Mouse (Mus musculus) liver, embryonic 11.5 days (tissue): Measurements from ENCODE around the gene 4930453N24Rik. TPM values are rescaled to one million over a fixed set of nuclear protein-coding genes. Genes with fewer than 3 reads are reported as not detected.

Experiments used
- ATAC-seq: fragments of 200-750 bp; cut with Nextera tagmentation; replicated peaks from 2 replicates; pipeline ENCODE4 v1.8.0; 2017; ENCODE audit warnings: moderate number of reproducible peaks, mild to moderate bottlenecking, moderate TSS enrichment, moderate library complexity; ENCODE audit not compliant: low FRiP score
- DNase-seq: peaks from one replicate; pipeline ENCODE4 v3.0.0-alpha.2; 2017; ENCODE audit warnings: low spot score
- H3K27ac ChIP-seq: fragments of 300-500 bp; sonication (generic); 2 replicates; pipeline ENCODE4 v1.5.1; 2014; ENCODE audit warnings: mild to moderate bottlenecking, low read depth, low read length, control low read depth
- H3K27me3 ChIP-seq: fragments of 300-500 bp; sonication (generic); replicated peaks from 2 replicates; pipeline ENCODE4 v1.6.1; 2014; ENCODE audit warnings: low read length, mixed read lengths; ENCODE audit not compliant: control insufficient read depth, insufficient read depth
- H3K36me3 ChIP-seq: fragments of 300-500 bp; sonication (generic); 2 replicates; pipeline ENCODE4 v1.6.1; 2014; ENCODE audit warnings: mild to moderate bottlenecking, low read length, moderate library complexity, mixed read lengths; ENCODE audit not compliant: control insufficient read depth, insufficient read depth
- H3K4me1 ChIP-seq: fragments of 300-500 bp; sonication (generic); replicated peaks from 2 replicates; pipeline ENCODE4 v1.6.1; 2014; ENCODE audit warnings: low read length, mixed read lengths; ENCODE audit not compliant: control insufficient read depth, insufficient read depth
- H3K4me2 ChIP-seq: fragments of 300-500 bp; sonication (generic); 2 replicates; pipeline ENCODE4 v1.6.1; 2014; ENCODE audit warnings: mild to moderate bottlenecking, control low read depth, moderate library complexity
- H3K4me3 ChIP-seq: fragments of 300-500 bp; sonication (generic); 2 replicates; pipeline ENCODE4 v1.5.1; 2014; ENCODE audit warnings: low read depth, low read length, control low read depth
- H3K9ac ChIP-seq: fragments of 300-500 bp; sonication (generic); 2 replicates; pipeline ENCODE4 v1.6.1; 2014; ENCODE audit warnings: low read depth, low read length, control low read depth
- H3K9me3 ChIP-seq: fragments of 300-500 bp; sonication (generic); 2 replicates; pipeline ENCODE4 v1.6.1; 2016; ENCODE audit warnings: low read length, inconsistent platforms, mixed read lengths; ENCODE audit not compliant: control insufficient read depth
- WGBS: fragments of 180-500 bp; shearing (Covaris S2); extraction: QIAGEN DNeasy Blood & Tissue Kit; methylation state at CpG from one replicate; pipeline ENCODE4 v1.1.7; 2014; 5-methylcytosine and 5-hydroxymethylcytosine counted together
- polyA plus RNA-seq: library from polyadenylated mRNA; unstranded; fragments of >200 nt; fragmentation: Nextera tagmentation; extraction: Ambion mirVana; gene quantifications from 2 replicates; pipeline ENCODE4 v1.2.1, GENCODE M21; 2014

The 4930453N24Rik gene
- polyA plus RNA-seq, 1 experiment from 2014 or later, result 20.9 TPM

DNA sequence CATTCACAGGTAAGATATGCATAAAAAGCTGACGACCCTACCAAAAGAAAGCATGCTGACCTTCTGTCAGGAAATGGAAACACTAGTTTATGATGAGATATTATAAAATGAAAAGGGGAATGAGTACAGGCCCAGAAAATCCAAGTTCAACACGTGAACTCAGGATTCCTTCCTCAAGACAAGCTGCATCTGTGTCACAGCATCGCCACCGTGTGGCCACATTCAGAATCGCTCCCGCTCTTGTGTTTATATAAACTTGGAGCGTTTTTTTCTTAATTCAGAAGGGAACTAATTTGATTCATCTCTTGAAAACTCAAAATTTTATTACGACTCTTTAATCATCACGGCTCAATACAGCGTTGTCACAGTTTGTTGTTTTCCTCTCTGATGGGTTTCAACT, 22.7 kb downstream of the 4930453N24Rik start:
- peak; percentile 46 for DNase-seq
- Histone ChIP-seq H3K36me3 (no peaks in the 10 kb centered on the region), H3K9ac (no peak overlapping the region), H3K27ac (no peak overlapping the region), H3K9me3 (no peaks in the 10 kb centered on the region), H3K4me1 (no peaks in the 10 kb centered on the region), H3K4me3 (no peak overlapping the region), H3K4me2 (no peak overlapping the region), H3K27me3 (no peaks in the 10 kb centered on the region)
- 10% methylated on average over 10 of the region's 10 CpGs for WGBS
- no peak for ATAC-seq

DNA sequence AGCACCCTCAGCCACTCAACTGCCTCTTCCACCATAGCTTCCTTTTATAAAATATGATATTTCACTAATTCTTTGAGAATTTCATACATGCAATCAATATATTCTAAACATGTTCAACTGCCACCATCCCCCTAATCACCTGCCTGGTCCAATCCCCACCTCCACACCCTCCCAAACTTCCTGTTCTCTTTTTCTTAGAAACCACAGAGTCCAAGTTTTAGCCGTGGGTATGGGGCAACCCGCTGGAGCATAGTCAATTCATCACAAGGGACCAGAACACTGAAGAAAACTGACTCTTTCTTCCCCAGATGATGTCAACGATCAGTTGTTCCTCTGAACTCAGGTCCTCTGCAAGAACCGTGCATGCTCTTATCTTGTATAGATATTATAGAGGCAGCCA, 25.9 kb downstream of the 4930453N24Rik start:
- Histone ChIP-seq H3K4me3 (no peak overlapping the region), H3K9me3 (no peaks in the 10 kb centered on the region), H3K27ac (no peak overlapping the region), H3K4me2 (no peak overlapping the region), H3K36me3 (no peaks in the 10 kb centered on the region), H3K9ac (no peak overlapping the region), H3K4me1 (no peaks in the 10 kb centered on the region), H3K27me3 (no peaks in the 10 kb centered on the region)
- WGBS, result 58% methylated on average over 4 of the region's 4 CpGs
- no peak for ATAC-seq
- DNase-seq, result no peak

DNA sequence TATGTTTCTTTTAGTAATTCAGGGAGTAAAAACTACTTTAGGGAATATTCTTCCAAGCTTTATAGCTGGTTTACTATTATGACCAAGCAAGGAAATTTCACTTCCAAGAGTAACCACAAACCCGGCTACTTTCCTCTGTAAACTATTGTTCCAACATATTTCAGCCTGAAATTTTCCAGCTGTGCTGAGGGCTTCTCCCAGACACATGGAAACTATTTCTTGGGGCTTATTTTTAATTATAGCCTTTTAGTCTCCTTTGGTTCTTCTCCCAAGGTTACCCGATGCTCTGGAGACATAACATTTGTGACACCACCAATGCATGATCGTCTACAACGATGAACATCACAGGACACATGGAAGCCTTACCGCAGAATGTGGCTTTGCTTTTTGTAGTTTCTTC, 33.7 kb downstream of the 4930453N24Rik start:
- Histone ChIP-seq H3K4me2 (no peak overlapping the region), H3K4me3 (no peak overlapping the region), H3K27me3 (no peaks in the 10 kb centered on the region), H3K36me3 (no peaks in the 10 kb centered on the region), H3K9me3 (no peaks in the 10 kb centered on the region), H3K4me1 (no peaks in the 10 kb centered on the region), H3K27ac (no peak overlapping the region), H3K9ac (no peak overlapping the region)
- DNase-seq (no peak), ATAC-seq (no peak)
- 84% methylated on average over 5 of the region's 5 CpGs for WGBS

DNA sequence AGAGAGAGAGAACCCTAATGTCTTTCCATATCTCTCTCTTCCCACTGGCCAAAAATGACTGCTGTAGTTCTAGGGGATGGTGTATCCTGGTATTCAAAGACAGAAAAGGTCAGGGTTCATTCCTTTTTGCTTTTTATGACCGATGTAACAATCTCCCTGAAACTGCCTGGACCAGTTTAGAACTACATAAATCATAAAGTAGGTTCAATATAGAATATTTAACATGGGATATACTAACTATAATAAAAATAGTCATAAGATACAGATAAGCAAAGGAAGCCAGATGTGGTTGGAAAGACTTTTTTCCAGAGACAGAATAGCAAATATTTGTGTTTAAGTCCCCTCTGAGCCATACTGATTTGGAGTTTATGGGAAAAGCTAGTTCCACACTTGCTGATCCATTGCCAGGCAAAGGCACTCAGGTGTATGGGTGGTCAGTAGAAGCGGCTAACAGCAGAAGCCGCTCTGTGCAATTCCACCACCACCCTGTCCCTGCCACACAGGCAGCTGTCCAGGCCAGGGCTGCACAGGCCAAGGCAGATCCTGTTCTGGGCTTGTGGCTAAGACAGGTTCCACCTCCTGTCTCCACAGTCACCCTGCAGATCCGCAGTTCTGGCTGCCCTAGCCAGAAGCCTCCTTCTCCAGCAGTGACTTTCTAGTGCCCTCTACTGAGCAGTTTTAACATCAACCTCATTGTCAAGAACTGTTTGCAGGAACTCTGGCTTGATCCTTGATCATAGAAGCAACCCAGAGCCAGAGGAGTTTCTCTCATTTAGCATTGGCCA, 47.5 kb downstream of the 4930453N24Rik start:
- Histone ChIP-seq H3K4me1 (no peaks in the 10 kb centered on the region), H3K9me3 (no peaks in the 10 kb centered on the region), H3K36me3 (no peaks in the 10 kb centered on the region), H3K27me3 (no peaks in the 10 kb centered on the region), H3K4me3 (no peak overlapping the region), H3K9ac (no peak overlapping the region), H3K27ac (no peak overlapping the region), H3K4me2 (no peak overlapping the region)
- ATAC-seq (0 out of 2 replicates have a peak, but pooled peaks have one; percentile 31), DNase-seq (no peak)
- WGBS, result 44% methylated on average over 4 of the region's 4 CpGs

DNA sequence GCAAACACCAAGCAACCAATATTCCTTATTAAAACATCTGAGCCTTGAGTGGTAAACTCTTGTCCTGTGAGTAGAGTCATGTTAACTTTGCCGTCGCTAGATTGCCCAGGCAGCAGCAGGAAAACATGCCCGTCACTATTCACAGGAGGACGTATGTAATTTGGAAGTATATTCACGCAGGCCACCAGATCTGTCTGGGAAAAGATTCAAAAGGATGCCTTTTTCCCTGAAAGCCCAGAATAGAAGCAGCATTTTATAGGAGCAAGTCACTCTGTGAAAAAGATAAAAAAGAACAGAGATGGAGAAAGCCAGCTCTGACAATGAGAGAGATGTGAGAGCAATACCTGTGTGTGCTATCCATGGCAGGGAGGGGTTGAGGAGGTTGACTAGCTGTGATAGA, 49.4 kb downstream of the 4930453N24Rik start:
- Histone ChIP-seq H3K4me1 (no peaks in the 10 kb centered on the region), H3K27me3 (no peaks in the 10 kb centered on the region), H3K4me2 (no peak overlapping the region), H3K36me3 (no peaks in the 10 kb centered on the region), H3K9me3 (no peaks in the 10 kb centered on the region), H3K4me3 (no peak overlapping the region), H3K27ac (no peak overlapping the region), H3K9ac (no peak overlapping the region)
- ATAC-seq, result no peak
- DNase-seq, result no peak
- WGBS, result 84% methylated on average over 5 of the region's 5 CpGs

DNA sequence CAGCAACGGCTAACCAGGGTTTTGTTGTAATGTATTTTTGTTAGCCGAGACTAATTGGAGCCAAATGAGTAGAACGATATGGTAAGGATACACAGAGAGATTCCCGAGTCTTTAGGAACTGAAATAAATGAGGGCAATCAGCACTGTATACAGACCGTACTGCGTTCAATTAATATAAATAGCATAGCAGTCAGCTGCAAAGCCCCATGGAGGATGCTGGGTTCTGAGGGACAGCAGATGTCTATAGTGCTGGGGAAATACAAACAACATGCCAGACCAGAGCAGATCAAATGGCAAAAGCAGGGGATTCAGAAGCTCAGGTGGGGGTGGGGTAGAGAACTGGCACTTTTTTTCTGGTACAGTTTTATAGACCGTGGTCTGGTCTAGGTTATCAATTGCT, 51.9 kb downstream of the 4930453N24Rik start:
- Histone ChIP-seq H3K9ac (no peak overlapping the region), H3K27me3 (no peaks in the 10 kb centered on the region), H3K4me3 (no peak overlapping the region), H3K9me3 (no peaks in the 10 kb centered on the region), H3K36me3 (no peaks in the 10 kb centered on the region), H3K4me2 (no peak overlapping the region), H3K27ac (no peak overlapping the region), H3K4me1 (no peaks in the 10 kb centered on the region)
- 64% methylated on average over 7 of the region's 7 CpGs for WGBS
- no peak for ATAC-seq
- DNase-seq, result no peak

DNA sequence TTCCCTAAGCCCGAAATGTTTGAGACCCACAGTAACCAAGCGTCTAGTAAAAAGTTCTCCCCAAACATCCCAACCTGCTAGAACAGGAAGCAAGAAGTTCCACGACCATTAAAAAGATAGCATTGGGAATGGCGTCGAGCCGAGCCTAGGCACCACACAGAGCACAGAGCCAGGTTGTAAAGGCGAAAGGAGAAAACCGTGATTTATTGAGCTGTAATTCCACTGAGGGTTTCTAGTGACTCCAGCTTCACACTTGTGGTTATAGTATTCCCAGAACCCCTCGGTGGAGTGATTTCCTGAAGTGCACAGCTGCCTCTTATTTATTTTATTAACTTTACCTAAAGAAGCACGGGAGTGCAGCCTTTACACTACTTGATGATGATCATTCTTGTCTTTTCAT, 53.1 kb downstream of the 4930453N24Rik start:
- DNase-seq (no peak), ATAC-seq (no peak)
- Histone ChIP-seq H3K4me3 (no peak overlapping the region), H3K9me3 (no peaks in the 10 kb centered on the region), H3K27me3 (no peaks in the 10 kb centered on the region), H3K27ac (no peak overlapping the region), H3K9ac (no peak overlapping the region), H3K4me1 (no peaks in the 10 kb centered on the region), H3K36me3 (no peaks in the 10 kb centered on the region), H3K4me2 (no peak overlapping the region)
- WGBS, result 80% methylated on average over 10 of the region's 10 CpGs

DNA sequence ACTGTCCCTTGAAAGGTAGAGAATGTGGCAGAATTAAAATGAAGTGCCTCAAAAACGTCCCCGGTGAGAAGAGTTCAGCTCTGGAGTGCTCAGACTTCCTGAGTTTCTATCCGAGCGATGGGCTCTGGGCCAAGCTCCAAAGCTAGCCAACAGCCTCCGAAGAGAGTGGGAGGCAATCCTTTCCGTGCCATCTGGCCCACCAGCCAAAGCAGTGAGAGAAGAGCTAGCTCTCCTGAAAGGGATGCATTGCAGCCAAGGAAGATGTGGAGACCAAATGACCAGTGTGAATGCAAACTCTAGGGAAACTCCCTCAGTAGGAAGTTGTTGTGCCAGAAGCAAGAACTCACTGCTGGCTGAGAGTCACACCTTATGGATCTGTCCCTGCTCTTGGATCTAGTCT, 59.1 kb downstream of the 4930453N24Rik start:
- Histone ChIP-seq H3K36me3 (no peaks in the 10 kb centered on the region), H3K4me1 (no peaks in the 10 kb centered on the region), H3K4me2 (no peak overlapping the region), H3K9me3 (no peaks in the 10 kb centered on the region), H3K9ac (no peak overlapping the region), H3K4me3 (no peak overlapping the region), H3K27ac (no peak overlapping the region), H3K27me3 (no peaks in the 10 kb centered on the region)
- DNase-seq (no peak), ATAC-seq (no peak)
- 76% methylated on average over 6 of the region's 6 CpGs for WGBS
